Mouse (Mus musculus) NIH3T3 (cell line): Measurements from ENCODE around the gene Pbdc1.
"Not testable (repeated sequence)": the region's sequence is repeated elsewhere in the genome, so short reads cannot be mapped to it uniquely, and the experiment has no call there.

Source experiments
- DNase-seq: peaks from one replicate; pipeline ENCODE4 v3.0.0-alpha.2; 2012; ENCODE audit warnings: low read depth

Pbdc1 gene

DNA sequence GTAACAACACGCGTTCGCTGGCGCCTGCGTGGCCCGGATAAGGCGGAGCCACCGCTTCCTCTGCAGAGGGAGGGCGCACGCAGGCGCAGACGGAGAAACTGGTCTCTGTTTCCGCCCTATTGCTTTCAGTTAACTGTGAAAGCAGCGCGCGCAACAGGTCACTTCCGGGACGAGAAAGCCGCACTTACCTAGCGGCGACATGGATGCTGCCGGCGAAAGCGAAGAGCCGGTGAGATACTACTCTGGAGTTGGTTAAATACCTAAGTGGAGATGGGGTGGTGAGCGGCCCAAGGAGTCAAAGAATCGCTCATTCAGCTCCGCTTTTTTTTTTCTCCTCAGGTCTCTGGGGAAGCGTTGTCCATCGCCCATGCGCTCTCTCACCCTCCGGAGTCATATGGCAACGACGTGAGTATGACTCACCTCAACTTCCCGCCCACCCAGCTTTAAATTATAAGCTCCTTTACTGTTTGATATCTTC, at the start of gene Pbdc1:
Gene Pbdc1, plus strand, starts transcription at position 142 of the 478 bp plus-strand sequence.
- peak; percentile 92 for DNase-seq

DNA sequence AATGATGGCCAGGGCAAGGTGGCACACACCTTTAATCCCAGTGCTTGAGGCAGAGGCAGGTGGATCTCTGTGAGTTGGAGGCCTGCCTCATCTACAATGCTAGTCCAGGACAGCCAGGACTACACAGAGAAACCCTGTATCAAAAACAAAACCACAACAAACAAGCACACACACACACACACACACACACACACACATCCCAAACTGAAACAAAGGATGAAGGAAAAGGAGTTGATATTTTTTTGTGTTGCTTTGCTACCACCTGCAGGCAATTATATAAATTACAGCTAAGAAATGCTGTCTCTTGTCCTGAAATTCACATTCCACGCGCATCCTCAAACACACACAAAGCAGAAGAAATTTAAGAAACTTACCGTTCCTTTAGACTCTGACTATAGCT, 41.9 kb upstream of the Pbdc1 start:
- peak; percentile 29 for DNase-seq

DNA sequence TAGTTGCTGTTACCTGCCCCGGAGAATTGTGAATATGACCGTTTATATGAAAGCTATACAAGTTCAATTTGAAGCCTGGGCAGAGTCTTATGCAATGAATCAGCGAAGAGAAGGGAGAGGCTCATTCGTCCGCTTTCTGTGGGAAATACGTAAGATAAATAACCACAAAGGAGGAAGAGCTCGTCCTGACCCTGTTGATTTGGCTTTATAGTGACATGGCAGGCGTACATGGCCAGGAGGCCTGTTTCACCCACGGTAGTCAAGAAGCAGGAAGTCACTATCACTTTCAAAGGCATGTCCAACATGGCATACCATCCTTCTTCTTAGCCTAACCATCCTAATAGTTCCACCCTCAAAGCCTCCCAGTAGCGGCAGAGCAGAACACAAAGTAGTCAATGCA, 15.3 kb upstream of the Pbdc1 start:
- DNase-seq: no peak

DNA sequence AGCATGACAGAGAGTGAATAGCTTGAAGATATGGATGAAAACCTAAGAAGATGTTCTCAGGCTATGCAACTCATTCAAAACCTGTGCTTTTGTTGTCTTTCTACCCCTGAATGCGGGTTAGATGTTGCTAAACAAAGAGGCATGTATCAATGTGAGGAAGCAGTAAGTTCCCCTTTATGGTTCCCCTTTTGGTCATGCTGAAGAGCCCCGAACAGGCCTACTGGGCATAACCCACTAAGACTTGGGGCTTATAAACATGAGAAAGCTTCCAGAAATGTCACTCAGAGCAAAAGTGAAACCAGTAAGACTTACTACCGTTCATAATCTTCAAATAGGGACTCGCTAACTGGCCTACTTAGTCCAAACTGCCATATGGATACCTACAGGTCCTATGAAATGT, 14.8 kb upstream of the Pbdc1 start:
- DNase-seq: no peak

DNA sequence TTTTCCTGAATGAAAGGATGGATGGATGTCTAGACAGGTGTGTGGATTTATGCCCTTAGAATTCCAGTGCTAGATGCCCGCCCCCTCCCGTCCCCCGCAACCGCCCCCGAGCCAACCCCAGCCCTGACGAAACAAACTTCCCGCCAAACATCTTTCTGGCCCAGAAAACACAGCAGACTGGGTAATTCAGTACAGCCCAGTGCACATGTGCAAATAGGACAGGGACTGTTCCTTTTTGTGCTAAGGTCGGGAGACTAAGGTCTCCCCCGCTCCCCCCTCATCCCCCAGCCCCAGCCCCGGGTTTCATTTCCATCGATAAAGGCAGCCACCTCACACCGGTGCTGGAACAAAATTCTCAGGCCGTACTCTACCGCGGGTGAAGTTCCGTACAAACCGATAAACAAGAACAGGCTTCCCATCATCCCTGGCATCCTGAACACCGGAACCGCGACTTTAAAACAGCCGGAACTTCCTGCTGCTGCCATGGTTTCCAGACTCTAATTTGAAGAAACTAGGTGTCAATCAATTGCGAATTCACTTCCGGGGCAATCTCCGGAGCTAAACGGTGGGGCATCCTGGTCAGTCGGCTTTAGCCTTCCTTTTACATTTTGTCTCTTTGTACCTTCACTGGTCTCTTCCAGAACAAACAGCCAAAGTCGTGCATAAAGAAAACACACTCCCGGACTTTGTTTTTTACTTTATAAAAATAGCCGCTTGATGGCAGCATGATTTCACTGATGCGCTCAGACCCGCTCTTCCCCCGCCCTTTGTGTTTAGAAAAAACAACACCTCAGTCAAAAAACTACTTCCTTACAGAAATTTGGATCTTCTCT, 9.7 kb upstream of the Pbdc1 start:
- peak; percentile 83 for DNase-seq

DNA sequence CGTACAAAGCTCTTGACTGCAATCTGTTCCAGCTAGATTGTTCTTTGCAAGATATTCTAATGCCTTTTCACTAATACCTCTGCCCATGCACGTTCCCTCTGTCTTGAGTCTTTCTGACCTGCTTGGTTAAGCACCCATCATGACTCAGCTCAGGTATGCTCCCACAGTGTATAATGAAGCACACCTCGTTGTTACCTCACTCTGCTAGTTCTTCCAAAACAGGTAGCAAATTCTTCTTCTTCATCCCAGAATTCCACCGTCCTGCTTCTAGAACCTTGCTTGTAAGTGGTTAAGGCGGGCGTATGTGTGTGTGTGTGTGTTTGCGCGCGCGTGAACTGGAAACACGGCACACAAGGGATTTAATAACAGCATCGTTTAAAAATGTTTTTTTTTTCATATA, 405 bp upstream of the Pbdc1 start:
- no peak for DNase-seq

DNA sequence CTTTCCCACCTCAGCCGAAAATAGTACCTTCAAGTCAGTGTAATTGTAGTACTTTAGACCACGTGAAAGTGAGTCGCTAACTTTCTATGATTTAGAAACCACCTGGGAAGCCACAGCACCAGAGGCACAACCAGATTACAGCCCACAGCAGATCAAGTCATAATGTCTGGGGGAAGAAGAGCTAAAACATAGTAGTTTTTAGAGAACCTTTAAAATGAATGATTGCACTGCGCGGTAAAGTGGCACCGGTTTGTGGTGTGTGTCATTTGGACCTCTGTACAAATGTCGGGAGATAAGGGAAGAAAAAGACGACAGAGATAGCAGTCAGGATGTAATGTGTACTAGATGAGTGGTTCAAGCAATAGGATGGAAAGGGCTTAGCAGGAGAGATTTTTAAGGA, 540 bp downstream of the Pbdc1 start:
- DNase-seq: no peak

DNA sequence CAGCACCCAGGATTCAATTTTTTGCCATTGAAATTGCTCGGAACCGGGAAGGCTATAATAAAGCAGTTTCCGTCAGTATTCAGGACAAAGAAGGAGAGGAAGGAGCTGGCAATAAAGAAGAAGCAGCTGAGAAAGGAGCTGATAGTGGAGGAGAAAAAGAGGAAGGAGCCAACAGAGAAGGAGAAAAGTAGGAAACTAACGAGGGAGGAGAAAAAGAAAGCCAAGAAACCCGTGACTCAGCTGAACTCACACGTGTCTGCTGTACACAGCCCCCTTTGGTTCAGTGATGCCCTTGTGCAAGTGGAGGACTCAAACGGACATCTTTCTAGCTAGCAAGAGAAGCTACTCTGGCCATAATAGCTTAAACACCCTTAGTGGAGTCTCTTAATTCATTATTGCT, 3.5 kb downstream of the Pbdc1 start:
- not testable (repeated sequence) for DNase-seq

DNA sequence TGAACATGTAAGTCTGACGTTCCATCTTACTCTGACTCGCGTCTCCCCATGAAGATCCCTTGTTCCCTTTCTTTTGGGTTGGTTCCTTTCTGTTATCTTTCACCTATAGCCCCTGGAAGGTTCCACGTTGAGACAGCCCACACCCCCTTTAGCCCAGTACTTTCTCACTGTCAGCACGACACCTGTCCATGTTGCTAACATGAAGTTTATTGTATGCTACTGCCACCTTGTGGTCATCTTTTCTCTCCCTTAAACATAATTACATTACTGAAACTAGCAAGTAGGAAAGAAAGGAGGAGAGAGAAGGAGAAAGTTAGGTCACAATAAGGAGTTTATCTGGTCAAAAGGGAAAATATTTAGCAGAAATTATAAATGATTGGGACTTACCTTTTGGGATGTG, 24.6 kb downstream of the Pbdc1 start:
- peak; percentile 65 for DNase-seq

DNA sequence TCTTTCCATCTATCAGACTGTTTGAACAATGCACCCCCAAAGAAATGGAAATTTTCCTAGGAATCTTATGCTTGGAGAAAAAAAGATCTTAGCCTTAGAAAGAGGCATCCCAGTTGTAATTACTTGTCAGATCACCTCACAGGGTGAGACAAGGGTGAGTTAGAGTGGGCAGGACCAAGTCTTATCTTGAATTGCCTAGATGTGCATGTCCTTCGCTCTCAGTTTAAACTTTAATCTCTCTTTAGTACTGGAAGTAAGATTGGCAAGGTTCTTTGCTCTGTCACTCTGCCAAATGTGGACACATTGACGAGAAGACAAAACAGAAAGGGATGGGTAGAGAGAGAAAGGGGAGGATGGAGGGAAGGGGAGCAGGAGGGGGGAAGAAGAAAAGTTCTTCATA, 35.4 kb downstream of the Pbdc1 start:
- no peak for DNase-seq

DNA sequence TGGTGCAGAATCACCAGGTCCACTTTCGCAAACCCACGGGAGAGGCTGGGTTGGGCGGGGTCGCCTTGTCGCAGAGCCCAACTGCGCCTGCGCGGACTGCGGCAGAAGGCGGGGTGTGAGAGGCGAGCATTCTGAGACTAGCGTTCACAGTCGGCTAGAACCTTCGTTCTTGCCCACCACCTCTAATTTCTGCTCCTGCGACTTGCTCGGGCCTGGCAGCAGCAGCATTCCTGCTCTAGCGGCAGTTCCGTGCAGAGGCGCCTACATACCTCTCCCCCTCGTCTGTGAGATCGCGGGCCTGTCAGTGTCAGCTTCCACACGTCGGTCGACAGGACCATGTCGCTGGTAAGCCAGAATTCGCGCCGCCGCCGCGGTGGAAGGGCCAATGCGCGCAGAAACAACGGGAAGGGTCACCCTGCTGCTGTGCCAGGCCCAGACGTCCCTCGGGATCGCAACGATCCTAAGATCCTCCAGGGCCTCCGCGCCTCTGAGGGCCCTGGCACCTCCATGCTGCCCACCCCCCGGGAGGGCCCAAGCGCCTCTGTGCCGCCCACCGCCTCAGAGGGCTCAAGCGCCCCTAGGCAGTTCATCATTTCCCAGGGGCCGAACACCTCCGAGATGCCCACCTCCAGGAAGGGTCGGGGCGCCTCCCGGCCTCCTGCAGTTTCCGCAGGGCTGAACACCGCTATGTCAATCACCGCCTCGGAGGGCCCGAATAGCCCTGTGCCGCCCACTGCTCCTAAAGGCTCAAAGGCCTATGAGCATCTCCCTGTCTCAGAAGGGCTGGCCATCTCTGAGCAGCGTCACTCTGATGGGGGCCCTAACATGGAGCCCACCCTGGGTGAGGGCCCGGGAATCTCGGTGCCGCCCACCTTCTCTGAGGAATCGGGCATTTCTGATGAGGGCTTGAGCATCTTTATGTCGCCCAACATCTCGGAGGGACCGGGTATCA, 41.0 kb downstream of the Pbdc1 start, which contains the start of gene Magee1:
Gene Magee1, plus strand, starts transcription at position 104 of the 952 bp plus-strand sequence.
- DNase-seq: peak; percentile 88

DNA sequence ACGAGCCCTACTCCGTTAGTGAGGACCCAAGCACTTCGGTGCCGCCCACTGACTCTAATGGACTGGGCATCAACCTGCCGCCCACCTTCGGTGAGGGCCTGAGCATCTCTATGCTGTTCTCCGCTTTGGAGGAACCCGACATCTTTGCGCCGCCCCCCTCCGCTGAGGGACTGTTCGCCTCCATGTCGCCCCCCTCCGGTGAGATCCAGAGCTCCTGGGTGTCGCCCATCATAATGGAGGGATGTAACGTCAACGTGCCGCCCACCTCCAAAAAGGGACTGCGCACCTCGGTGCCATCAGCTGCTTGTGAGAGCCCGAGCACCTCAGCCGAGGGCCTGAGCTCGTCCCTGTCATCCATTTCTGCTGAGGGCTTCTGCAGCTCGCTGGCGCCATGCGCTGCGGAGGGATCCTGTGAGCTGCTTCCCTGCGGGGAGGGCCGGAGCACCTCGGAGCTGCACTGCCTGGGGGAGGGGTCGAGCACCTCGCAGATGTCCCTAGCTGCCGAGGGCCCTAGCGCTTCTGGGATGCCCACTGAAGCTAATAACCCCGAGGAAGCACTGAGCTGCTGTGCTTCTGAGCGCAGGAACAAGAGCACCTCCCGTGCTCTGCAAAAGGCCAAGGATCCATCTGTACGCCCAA, 41.8 kb downstream of the Pbdc1 start:
- peak; percentile 83 for DNase-seq

DNA sequence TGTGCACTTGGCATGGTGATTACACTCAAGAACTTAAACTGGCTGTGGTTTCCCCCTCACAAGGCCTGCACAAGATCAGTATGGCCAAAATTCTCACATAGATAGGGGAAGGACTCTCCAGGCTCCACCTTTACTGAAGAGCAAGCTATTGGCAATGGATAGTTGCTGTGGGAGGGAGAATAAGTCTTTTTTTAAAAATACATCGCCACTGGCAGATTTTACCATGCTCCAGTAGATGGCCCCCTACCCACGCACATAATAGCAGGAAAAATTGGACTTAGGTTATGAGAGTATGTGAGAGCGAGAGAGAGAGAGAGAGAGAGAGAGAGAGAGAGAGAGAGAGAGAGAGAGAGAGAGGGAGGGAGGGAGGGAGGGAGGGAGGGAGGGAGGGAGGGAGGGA, 45.3 kb downstream of the Pbdc1 start:
- peak; percentile 60 for DNase-seq

DNA sequence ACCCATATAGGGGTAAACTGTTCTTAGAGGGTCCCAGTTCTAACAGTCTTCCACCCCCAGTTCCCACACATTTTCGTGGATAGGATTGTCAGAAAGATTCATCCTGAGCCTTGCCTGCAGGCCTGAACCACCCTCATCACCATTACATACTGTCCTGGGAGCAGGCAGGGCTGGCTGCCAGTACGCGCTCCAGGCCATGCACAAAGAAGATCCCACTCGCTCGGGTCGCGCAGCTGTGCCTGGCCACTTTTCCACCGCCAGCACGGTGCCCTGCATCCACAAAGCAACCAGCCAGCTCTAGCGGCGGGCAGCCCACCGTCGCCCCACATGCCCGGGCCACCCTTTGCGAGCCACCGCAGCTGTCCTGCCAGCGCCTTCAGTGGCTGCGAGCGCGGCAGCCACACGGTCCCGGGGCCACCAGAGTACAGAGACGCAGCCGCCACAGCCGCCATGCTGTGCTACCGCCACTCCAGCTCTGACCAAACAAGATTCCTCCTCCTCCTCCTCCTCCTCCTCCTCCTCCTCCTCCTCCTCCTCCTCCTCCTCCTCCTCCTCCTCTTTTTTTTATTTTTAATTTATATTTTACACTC, 72.4 kb downstream of the Pbdc1 start:
- DNase-seq: no peak

DNA sequence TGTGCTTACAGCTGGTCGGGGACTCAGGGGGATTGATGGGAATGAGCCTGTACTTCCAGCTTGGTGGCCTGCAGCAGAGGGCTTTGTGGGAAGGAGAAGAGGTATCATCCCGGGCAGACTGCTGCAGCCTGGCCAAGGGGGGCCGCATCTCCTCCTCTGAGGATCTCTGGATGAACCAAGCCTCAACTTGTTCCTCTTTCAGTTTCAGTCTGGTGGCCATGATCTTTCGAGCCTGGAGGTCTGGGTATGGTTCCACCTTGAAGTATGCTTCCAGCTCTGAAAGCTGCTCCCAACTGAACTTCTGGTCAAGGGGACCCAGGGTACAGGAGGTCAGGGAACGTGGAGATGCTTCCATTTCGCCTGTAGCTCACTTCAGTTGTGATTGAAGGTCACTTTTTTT, 85.5 kb downstream of the Pbdc1 start:
- not testable (repeated sequence) for DNase-seq
